Mouse (Mus musculus) E14TG2a.4 (cell line): ENCODE results near the gene Mlxipl.

ENCODE experiments used
- CTCF ChIP-seq: conservative IDR thresholded peaks from 2 replicates; pipeline ENCODE4 v1.5.1; 2014; ENCODE audit warnings: low read length
- NANOG ChIP-seq: IDR thresholded peaks from 2 replicates; pipeline ENCODE4 v1.6.1; 2014; ENCODE audit warnings: borderline replicate concordance, low read length, mixed read lengths

DNA sequence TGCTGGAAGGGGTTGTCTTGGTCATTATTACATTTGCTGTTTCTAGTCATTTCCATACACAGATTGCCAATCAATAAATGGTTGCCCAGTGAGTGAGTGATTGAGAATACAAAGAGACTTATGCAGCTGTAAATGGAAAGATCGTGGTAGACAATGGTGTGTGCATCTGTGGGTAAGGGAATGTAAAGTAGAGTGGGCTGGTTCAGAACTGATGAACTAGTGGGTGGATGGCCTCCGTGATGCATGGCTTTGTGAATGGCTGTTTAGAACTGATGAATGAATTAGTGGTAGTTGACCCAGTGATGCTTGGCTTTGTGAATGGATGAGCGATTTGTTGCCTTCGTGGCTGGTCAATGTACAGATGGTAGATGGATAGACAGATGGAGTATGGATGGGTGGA lies 40.1 kb downstream of the Mlxipl start:
- no peak for TF ChIP-seq CTCF
- peak; percentile 71 for TF ChIP-seq NANOG
